Mouse (Mus musculus) frontal cortex, postnatal 36 days (tissue): ENCODE measurements at regions not wholly inside any gene's neighbourhood (a gene's known extent, or its start where the extent isn't known, plus 50 kb on each side); places are given as distances from the start of the nearest gene placed in this dataset.

Experiments
- DNase-seq, 2 experiments: peaks; one replicate each; pipeline ENCODE4 v3.0.0; 2022; ENCODE audit warnings: low spot score in 2 of 2

- no peak for DNase-seq
Observed at GRCm38 (mm10) chr14:61893786-61894185, 286.5 kb downstream of the Kcnrg start.

GRCm38 (mm10) chr14:61896879-61897278, 289.6 kb downstream of the Kcnrg start:
- no peak for DNase-seq

GRCm38 (mm10) chr14:61898664-61899063, 291.4 kb downstream of the Kcnrg start:
- DNase-seq, result no peak

- no peak for DNase-seq
Observed at GRCm38 (mm10) chr14:61904426-61905124, 297.3 kb downstream of the Kcnrg start.

GRCm38 (mm10) chr14:61918113-61918512, 310.9 kb downstream of the Kcnrg start:
- DNase-seq, result no peak

GRCm38 (mm10) chr14:61931811-61932210, 324.6 kb downstream of the Kcnrg start:
- DNase-seq, result no peak

GRCm38 (mm10) chr14:61941682-61942081, 334.4 kb downstream of the Kcnrg start:
- DNase-seq, result no peak

GRCm38 (mm10) chr14:61945659-61946058, 338.4 kb downstream of the Kcnrg start:
- DNase-seq, result peak in 1 of 2 experiments; percentile 16

- no peak for DNase-seq
Observed at GRCm38 (mm10) chr14:61949446-61949845, 342.2 kb downstream of the Kcnrg start.

GRCm38 (mm10) chr14:61950004-61950403, 342.4 kb upstream of the Rnaseh2b start:
- no peak for DNase-seq

- no peak for DNase-seq
Observed at GRCm38 (mm10) chr14:61953029-61953428, 339.4 kb upstream of the Rnaseh2b start.

- DNase-seq, result no peak
Observed at GRCm38 (mm10) chr14:61955416-61955815, 337.0 kb upstream of the Rnaseh2b start.

- DNase-seq, result no peak
Observed at GRCm38 (mm10) chr14:61960243-61960957, 332.0 kb upstream of the Rnaseh2b start.

GRCm38 (mm10) chr14:61968467-61968866, 323.9 kb upstream of the Rnaseh2b start:
- no peak for DNase-seq

- DNase-seq, result no peak
Observed at GRCm38 (mm10) chr14:61968957-61969535, 323.3 kb upstream of the Rnaseh2b start.

GRCm38 (mm10) chr14:61970591-61970990, 321.8 kb upstream of the Rnaseh2b start:
- DNase-seq, result no peak

GRCm38 (mm10) chr14:61971100-61972088, 321.0 kb upstream of the Rnaseh2b start:
- peak; percentile 18 to 36 for DNase-seq

- DNase-seq, result no peak
Observed at GRCm38 (mm10) chr14:61975301-61975732, 317.1 kb upstream of the Rnaseh2b start.

GRCm38 (mm10) chr14:61980581-61980980, 311.8 kb upstream of the Rnaseh2b start:
- no peak for DNase-seq

GRCm38 (mm10) chr14:61985575-61985974, 306.8 kb upstream of the Rnaseh2b start:
- no peak for DNase-seq

- DNase-seq, result no peak
Observed at GRCm38 (mm10) chr14:61986203-61986602, 306.2 kb upstream of the Rnaseh2b start.

- no peak for DNase-seq
Observed at GRCm38 (mm10) chr14:61995253-61995652, 297.1 kb upstream of the Rnaseh2b start.
